Mouse (Mus musculus) megakaryocyte, embryonic 14.5 days (primary cell): Measurements from ENCODE around the gene Tspan32.

Experiments
- FLI1 ChIP-seq: IDR thresholded peaks from 2 replicates; pipeline ENCODE4 v1.6.1; 2012; ENCODE audit warnings: low read length, inconsistent platforms, mixed read lengths
- GATA1 ChIP-seq: IDR thresholded peaks from 3 replicates; pipeline ENCODE4 v1.6.1; 2012; ENCODE audit warnings: mixed read lengths, low read length, inconsistent platforms, borderline replicate concordance

DNA sequence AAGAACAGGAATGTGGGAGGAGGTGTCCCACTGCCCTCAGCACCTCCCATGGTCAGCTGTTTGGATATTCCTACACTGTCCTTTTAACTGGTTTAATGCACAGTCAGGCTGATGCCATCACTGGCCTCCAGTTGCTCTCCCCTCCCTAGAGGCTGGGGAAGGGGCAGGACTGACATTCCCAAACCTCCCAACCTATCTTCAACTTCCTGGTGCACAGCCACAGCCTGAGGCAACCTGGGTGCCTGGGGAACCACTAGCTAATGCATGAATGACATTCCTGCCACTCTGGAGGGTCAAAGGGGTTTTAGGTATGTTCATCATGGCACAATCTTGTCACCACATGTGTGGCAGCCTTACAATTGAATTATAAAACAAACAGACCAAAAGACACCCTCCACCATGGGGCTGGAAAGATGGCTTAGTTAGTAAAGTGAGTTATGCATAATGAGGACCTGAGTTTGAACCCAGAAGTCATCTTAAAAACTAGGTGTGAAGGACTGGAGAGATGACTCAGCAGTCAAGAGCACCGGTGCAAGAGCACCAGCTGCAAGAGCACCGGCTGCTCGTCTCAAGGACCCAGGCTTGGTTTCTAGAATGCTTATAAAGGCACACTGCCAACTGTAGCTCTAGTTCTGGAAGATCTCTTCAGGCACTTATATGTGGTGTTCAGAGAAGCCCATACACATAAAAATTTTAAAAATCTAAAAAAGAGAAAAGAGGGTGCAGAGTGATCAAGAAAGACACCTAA, 7.3 kb upstream of the Tspan32 start:
- TF ChIP-seq GATA1 (no peak), FLI1 (no peak)
